ENCODE assay signal across 8 mouse cellular contexts in the genomic region with DNA sequence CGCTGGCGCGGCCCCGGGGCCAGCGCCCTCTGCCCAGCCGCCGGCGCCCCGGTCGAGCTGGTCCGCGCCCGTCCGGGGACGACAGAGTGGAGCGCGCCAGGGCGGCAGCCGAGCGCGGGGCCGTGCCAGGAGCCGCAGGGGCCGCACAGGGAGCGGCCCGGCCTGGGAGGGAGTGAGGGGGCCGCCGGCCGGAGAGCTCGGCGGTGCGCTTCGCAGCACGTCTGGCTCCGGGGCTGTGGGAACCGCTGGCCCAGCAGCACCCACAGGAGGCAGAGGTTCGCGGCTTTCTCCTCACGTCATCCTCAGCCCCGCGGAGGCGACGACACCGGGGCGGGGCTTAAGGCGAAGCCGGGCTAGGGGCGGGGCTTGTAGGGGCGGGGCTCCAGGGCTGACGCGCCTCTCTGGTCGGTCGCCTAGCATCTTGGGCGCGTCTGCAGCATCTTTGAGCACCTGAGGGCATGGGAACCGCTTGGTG. TPM values are rescaled to one million over a fixed set of nuclear protein-coding genes. Genes with fewer than 3 reads are reported as not detected.
DNase-seq lines count a peak whose midpoint lies in the region; ATAC-seq lines count a peak whose summit lies in the region.

A gene (minus strand): TSS at position 339 of the 475 bp plus-strand sequence.

- 0 out of 2 replicates have a peak, but pooled peaks cover 3% of the 10 kb centered on the region for H3K27me3 ChIP-seq in hindbrain, embryonic 16.5 days (replicated peaks; ENCODE audit: control insufficient read depth, insufficient read depth, low read length)
- peaks cover 6% of the 10 kb centered on the region for H3K27me3 ChIP-seq in megakaryocyte, embryonic 14.5 days (replicated peaks)

- H3K27ac ChIP-seq in hindbrain, embryonic 16.5 days (ENCODE audit: low read depth, low read length) = peak within 1 kb of the TSS; percentile 73; the same call in 1 of the 2 replicates

- H3K4me3 ChIP-seq in hindbrain, embryonic 16.5 days (ENCODE audit: low read length) = peak within 1 kb of the TSS; percentile 98
- H3K4me3 ChIP-seq in megakaryocyte, embryonic 14.5 days (replicated peaks) = peak within 1 kb of the TSS; percentile 92

- ATAC-seq in activated CD4-positive, CD25-positive, alpha-beta regulatory T cell, adult 4 months = peak; percentile 91
- ATAC-seq in hindbrain, embryonic 16.5 days = peak; percentile 99

- no peaks in the 10 kb centered on the region for H3K9me3 ChIP-seq in hindbrain, embryonic 16.5 days (ENCODE audit: control insufficient read depth, low read length)
- no peaks in the 10 kb centered on the region for H3K9me3 ChIP-seq in megakaryocyte, embryonic 14.5 days

- peak within 1 kb of the TSS; percentile 99 for H3K9ac ChIP-seq in hindbrain, embryonic 16.5 days (ENCODE audit: low read depth, low read length)

- peak; percentile 48 to 77 for DNase-seq in cerebellum, postnatal 4 days (ENCODE audit: low spot score in 2 of 2)
- DNase-seq in gastrocnemius, adult 18-20 months (ENCODE audit: low spot score) = peak; percentile 58
- peak; percentile 65 to 69 for DNase-seq in left cerebral cortex, adult 8-10 months (ENCODE audit: low spot score in 2 of 2)
- peak; percentile 87 to 90 for DNase-seq in right cerebral cortex, postnatal 10 days (ENCODE audit: low spot score in 2 of 2)
- peak; percentile 70 for DNase-seq in urinary bladder, postnatal 25 days (ENCODE audit: low spot score)

- WGBS in hindbrain, embryonic 16.5 days = under 1% methylated on average over 37 of the region's 56 CpGs

- H3K4me2 ChIP-seq in hindbrain, embryonic 16.5 days (ENCODE audit: low read length) = peak within 1 kb of the TSS; percentile 79

- no peaks in the 10 kb centered on the region for H3K36me3 ChIP-seq in hindbrain, embryonic 16.5 days (ENCODE audit: control insufficient read depth, insufficient read depth, low read length)
- H3K36me3 ChIP-seq in megakaryocyte, embryonic 14.5 days (replicated peaks; ENCODE audit: low read length) = peaks cover 37% of the 10 kb centered on the region

- H3K4me1 ChIP-seq in hindbrain, embryonic 16.5 days (ENCODE audit: control insufficient read depth, insufficient read depth, low read depth, low read length) = peaks cover 6% of the 10 kb centered on the region
- peaks cover 42% of the 10 kb centered on the region for H3K4me1 ChIP-seq in megakaryocyte, embryonic 14.5 days

RNA-seq across cellular contexts. Expression of the gene that starts here (rescaled TPM):
- polyA plus RNA-seq in activated CD4-positive, CD25-positive, alpha-beta regulatory T cell, adult 4 months (2017; shearing (Covaris generic)) = under 1 TPM; 0.10 to 0.13 TPM
- total RNA-seq in gastrocnemius, adult 18-20 months (2021) = 1 to 10 TPM in 1 of 2 experiments, under 1 TPM in 1; 0.84 to 1.8 TPM
- polyA plus RNA-seq in hindbrain, embryonic 16.5 days (2015; fragmentation: Nextera tagmentation; extraction: Ambion mirVana) = 7.2 and 8.8 TPM in 2 replicates
- 10 to 100 TPM; 40.8 to 46.5 (median 42.6) TPM for total RNA-seq in left cerebral cortex, adult 8-10 months (2022)
- polyA plus RNA-seq in megakaryocyte, embryonic 14.5 days (2012; ENCODE audit: insufficient read depth, low replicate concordance) = 1.4 and 14.1 TPM in 2 replicates

Comparison
In these comparisons a context has a peak if more than half of its experiments do, and no peak if none do; other contexts are left out.
1. Peak in every context shown above with its lines: DNase-seq, ATAC-seq, H3K4me3 ChIP-seq and H3K27ac ChIP-seq.
2. RNA of the gene that starts here (total RNA-seq): 40.8 to 46.5 TPM in left cerebral cortex, adult 8-10 months; 0.84 to 1.8 TPM in gastrocnemius, adult 18-20 months; every median in the first group is over 10 times any median in the second.
3. Peak in ATAC-seq in activated CD4-positive, CD25-positive, alpha-beta regulatory T cell, adult 4 months; RNA of the gene not detected or under 1 TPM.